Mouse (Mus musculus): Measurements from ENCODE around the gene Tmem266. TPM values are rescaled to one million over a fixed set of nuclear protein-coding genes. Genes with fewer than 3 reads are reported as not detected.

Tmem266 gene
- polyA plus RNA-seq, 1 experiment: 0.36 TPM

- Histone ChIP-seq H3K27me3 (ENCODE audit: control insufficient read depth, insufficient read depth, low read length, poor library complexity, severe bottlenecking) (no peaks in the 10 kb centered on the region), H3K9ac (ENCODE audit: low read depth, poor library complexity, severe bottlenecking) (no peak overlapping the region), H3K9me3 (replicated peaks; ENCODE audit: control insufficient read depth, insufficient read depth, low read length, poor library complexity, severe bottlenecking) (no peaks in the 10 kb centered on the region), H3K36me3 (ENCODE audit: control insufficient read depth, insufficient read depth, low read length, poor library complexity, severe bottlenecking) (no peaks in the 10 kb centered on the region), H3K27ac (ENCODE audit: insufficient read depth, low read length) (no peak overlapping the region), H3K4me1 (ENCODE audit: control insufficient read depth, insufficient read depth, low read length) (no peaks in the 10 kb centered on the region), H3K4me3 (ENCODE audit: low read depth, low read length) (no peak overlapping the region)
- no peak for TF ChIP-seq EP300 (IDR thresholded peaks at IDR 0.05; ENCODE audit: insufficient read depth, low read depth, low read length)
- TF ChIP-seq CTCF (IDR thresholded peaks at IDR 0.05; ENCODE audit: low read depth, low read length): no peak
- TF ChIP-seq POLR2A (IDR thresholded peaks at IDR 0.05; ENCODE audit: insufficient read depth, low read length): no peak
Measured at GRCm38 (mm10) chr9:55478699-55479098, 152.0 kb downstream of the Tmem266 start.

- H3K36me3 ChIP-seq (ENCODE audit: control insufficient read depth, insufficient read depth, low read length, poor library complexity, severe bottlenecking): no peaks in the 10 kb centered on the region; the same call in 1 of the 2 replicates
- no peak overlapping the region for H3K9ac ChIP-seq (ENCODE audit: low read depth, poor library complexity, severe bottlenecking)
- H3K27me3 ChIP-seq (ENCODE audit: control insufficient read depth, insufficient read depth, low read length, poor library complexity, severe bottlenecking): no peaks in the 10 kb centered on the region
- H3K27ac ChIP-seq (ENCODE audit: insufficient read depth, low read length): no peak overlapping the region
- H3K9me3 ChIP-seq (replicated peaks; ENCODE audit: control insufficient read depth, insufficient read depth, low read length, poor library complexity, severe bottlenecking): no peaks in the 10 kb centered on the region
- H3K4me3 ChIP-seq (ENCODE audit: low read depth, low read length): no peak overlapping the region
- no peaks in the 10 kb centered on the region for H3K4me1 ChIP-seq (ENCODE audit: control insufficient read depth, insufficient read depth, low read length)
- TF ChIP-seq POLR2A (IDR thresholded peaks at IDR 0.05; ENCODE audit: insufficient read depth, low read length) (no peak), EP300 (IDR thresholded peaks at IDR 0.05; ENCODE audit: insufficient read depth, low read depth, low read length) (no peak), CTCF (IDR thresholded peaks at IDR 0.05; ENCODE audit: low read depth, low read length) (no peak)
Measured at GRCm38 (mm10) chr9:55482116-55482515, 155.4 kb downstream of the Tmem266 start.

Other genes with a start within 250 kb of the Tmem266 start
- 59.6 and 72.4 TPM in 2 replicates for gene Ube2q2, start 178.1 kb upstream of the Tmem266 start, polyA plus RNA-seq (2011; ENCODE audit: insufficient read depth, insufficient read length, low read depth, missing spikeins)
- 93.0 and 102 TPM in 2 replicates for gene Fbxo22, start 118.0 kb upstream of the Tmem266 start, polyA plus RNA-seq (2011; ENCODE audit: insufficient read depth, insufficient read length, low read depth, missing spikeins)
- gene Nrg4, start 69 bp upstream of the Tmem266 start, polyA plus RNA-seq (2011; ENCODE audit: insufficient read depth, insufficient read length, low read depth, missing spikeins): 1.8 and 2.8 TPM in 2 replicates
- 83.0 and 86.6 TPM in 2 replicates for gene Etfa, start 185.3 kb downstream of the Tmem266 start, polyA plus RNA-seq (2011; ENCODE audit: insufficient read depth, insufficient read length, low read depth, missing spikeins)
- gene Isl2, start 211.8 kb downstream of the Tmem266 start, polyA plus RNA-seq (2011; ENCODE audit: insufficient read depth, insufficient read length, low read depth, missing spikeins): 0.44 TPM in 1 of 2 replicates, not detected in the other